Mouse (Mus musculus): ENCODE results near the gene Tsku.

GRCm38 (mm10) chr7:98361063-98361652 is at the start of gene Tsku:
- TF ChIP-seq POLR2A (IDR thresholded peaks at IDR 0.05; ENCODE audit: insufficient read length, low read depth) (peak; percentile 72), E2F4 (IDR thresholded peaks at IDR 0.05; ENCODE audit: insufficient read depth) (no peak)

Data from myocyte (in vitro differentiated cells).